Mouse (Mus musculus): ENCODE measurements around the gene Rab3c.

GRCm38 (mm10) chr13:110006106-110006781 is 274.6 kb downstream of the Rab3c start:
- TF ChIP-seq POLR2A (IDR thresholded peaks at IDR 0.05; ENCODE audit: low read depth, low read length) = no peak
- no peak for TF ChIP-seq CTCF (IDR thresholded peaks at IDR 0.05; ENCODE audit: extremely low read depth, insufficient read length, insufficient replicate concordance, low read depth, low read length)
